Mouse (Mus musculus) embryonic facial prominence, embryonic 11.5 days (tissue): ENCODE data around the gene Epha2. TPM values are rescaled to one million over a fixed set of nuclear protein-coding genes. Genes with fewer than 3 reads are reported as not detected.
A peak's percentile ranks its signal among the peaks of the same experiment; 100 is the strongest.

Source experiments
- ATAC-seq: fragments of 200-750 bp; cut with Nextera tagmentation; replicated peaks from 2 replicates; pipeline ENCODE4 v1.8.0; 2017; ENCODE audit warnings: low read depth; ENCODE audit not compliant: insufficient number of reproducible peaks, low FRiP score, low TSS enrichment
- DNase-seq: peaks from one replicate; pipeline ENCODE4 v3.0.0-alpha.2; 2015; ENCODE audit warnings: low spot score
- H3K27ac ChIP-seq: fragments of 300-500 bp; sonication (generic); replicated peaks from 2 replicates; pipeline ENCODE4 v1.5.1; 2014; ENCODE audit warnings: mild to moderate bottlenecking, low read depth, low read length, control low read depth
- H3K27me3 ChIP-seq: fragments of 300-500 bp; sonication (generic); 2 replicates; pipeline ENCODE4 v1.6.1; 2014; ENCODE audit warnings: mild to moderate bottlenecking, low read length, moderate library complexity, mixed read lengths; ENCODE audit not compliant: control insufficient read depth, insufficient read depth
- H3K36me3 ChIP-seq: fragments of 300-500 bp; sonication (generic); replicated peaks from 2 replicates; pipeline ENCODE4 v1.6.1; 2014; ENCODE audit warnings: low read depth, mild to moderate bottlenecking, low read length, moderate library complexity, mixed read lengths; ENCODE audit not compliant: control insufficient read depth, insufficient read depth
- H3K4me1 ChIP-seq: fragments of 300-500 bp; sonication (generic); 2 replicates; pipeline ENCODE4 v1.6.1; 2014; ENCODE audit warnings: low read length, mixed read lengths; ENCODE audit not compliant: control insufficient read depth, insufficient read depth
- H3K4me2 ChIP-seq: fragments of 300-500 bp; sonication (generic); 2 replicates; pipeline ENCODE4 v1.6.1; 2014; ENCODE audit warnings: low read depth, mild to moderate bottlenecking, control low read depth, low read length, moderate library complexity
- H3K4me3 ChIP-seq: fragments of 300-500 bp; sonication (generic); 2 replicates; pipeline ENCODE4 v1.5.1; 2014; ENCODE audit warnings: low read depth, low read length, control low read depth
- H3K9ac ChIP-seq: fragments of 300-500 bp; sonication (generic); replicated peaks from 2 replicates; pipeline ENCODE4 v1.6.1; 2014; ENCODE audit warnings: mild to moderate bottlenecking, control low read depth, low read length
- H3K9me3 ChIP-seq: fragments of 300-500 bp; sonication (generic); replicated peaks from 2 replicates; pipeline ENCODE4 v1.6.1; 2016; ENCODE audit warnings: mild to moderate bottlenecking, low read length, inconsistent platforms, mixed read lengths; ENCODE audit not compliant: control insufficient read depth
- WGBS: fragments of 180-500 bp; shearing (Covaris S2); extraction: QIAGEN DNeasy Blood & Tissue Kit; methylation state at CpG from one replicate; pipeline ENCODE4 v1.1.7; 2014; 5-methylcytosine and 5-hydroxymethylcytosine counted together
- polyA plus RNA-seq: library from polyadenylated mRNA; unstranded; fragments of >200 nt; fragmentation: Nextera tagmentation; extraction: Ambion mirVana; gene quantifications from 2 replicates; pipeline ENCODE4 v1.2.1, GENCODE M21; 2014

Epha2 gene
- polyA plus RNA-seq, 1 experiment from 2014 or later = 1.0 TPM

DNA sequence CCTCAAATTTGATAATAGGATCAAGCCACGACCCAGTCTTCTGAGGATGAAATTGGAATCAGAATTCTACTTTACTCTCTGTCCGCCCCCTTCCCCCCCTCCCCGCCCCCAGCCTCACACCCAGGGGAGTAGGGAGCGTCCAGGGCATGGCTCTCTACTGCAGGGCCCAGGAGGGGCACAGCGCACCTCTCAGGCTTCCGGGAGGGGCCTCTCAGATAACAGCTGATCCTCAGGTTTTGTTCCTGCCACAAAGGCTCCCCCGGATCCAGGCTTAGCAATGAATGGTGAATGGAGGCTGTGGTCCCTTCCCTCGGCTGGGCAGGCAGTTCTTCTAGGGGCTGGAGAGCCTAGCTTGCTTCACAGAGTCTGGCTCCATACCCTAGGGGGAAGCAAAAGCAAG is 15.9 kb upstream of the Epha2 start:
- H3K36me3 ChIP-seq = no peaks in the 10 kb centered on the region
- no peaks in the 10 kb centered on the region for H3K9me3 ChIP-seq
- ATAC-seq (no peak), DNase-seq (no peak)
- no peak overlapping the region for H3K27ac ChIP-seq
- 14% methylated on average over 8 of the region's 8 CpGs for WGBS
- no peak overlapping the region for H3K4me2 ChIP-seq
- peaks cover 3% of the 10 kb centered on the region; the same call in 1 of the 2 replicates for H3K4me1 ChIP-seq
- H3K4me3 ChIP-seq = no peak overlapping the region
- H3K27me3 ChIP-seq = peaks cover 18% of the 10 kb centered on the region
- no peak overlapping the region for H3K9ac ChIP-seq

- DNase-seq (peak; percentile 54), ATAC-seq (no peak)
- Histone ChIP-seq H3K36me3 (no peaks in the 10 kb centered on the region), H3K4me2 (no peak overlapping the region; the same call in 1 of the 2 replicates), H3K27me3 (peaks cover 20% of the 10 kb centered on the region), H3K4me1 (peaks cover 3% of the 10 kb centered on the region; the same call in 1 of the 2 replicates), H3K9me3 (no peaks in the 10 kb centered on the region), H3K27ac (no peak overlapping the region), H3K9ac (0 out of 2 replicates have a peak overlapping the region, but pooled peaks have one; percentile 5), H3K4me3 (no peak overlapping the region)
- WGBS = 10% methylated on average over 20 of the region's 20 CpGs
These were observed 14.1 kb upstream of the Epha2 start for GRCm38 (mm10) chr4:141286860-141287517.

GRCm38 (mm10) chr4:141287518-141288004 is 13.5 kb upstream of the Epha2 start:
- Histone ChIP-seq H3K9ac (0 out of 2 replicates have a peak overlapping the region, but pooled peaks have one; percentile 5), H3K36me3 (no peaks in the 10 kb centered on the region), H3K4me2 (no peak overlapping the region; the same call in 1 of the 2 replicates), H3K4me3 (no peak overlapping the region), H3K9me3 (no peaks in the 10 kb centered on the region), H3K27me3 (peaks cover 20% of the 10 kb centered on the region), H3K4me1 (peaks cover 3% of the 10 kb centered on the region; the same call in 1 of the 2 replicates), H3K27ac (no peak overlapping the region)
- ATAC-seq (no peak), DNase-seq (no peak)
- 9% methylated on average over 15 of the region's 15 CpGs for WGBS

GRCm38 (mm10) chr4:141288152-141288551 is 12.9 kb upstream of the Epha2 start:
- Histone ChIP-seq H3K4me2 (no peak overlapping the region), H3K4me1 (peaks cover 3% of the 10 kb centered on the region; the same call in 1 of the 2 replicates), H3K4me3 (no peak overlapping the region), H3K27me3 (peaks cover 20% of the 10 kb centered on the region), H3K9ac (no peak overlapping the region), H3K27ac (no peak overlapping the region), H3K9me3 (no peaks in the 10 kb centered on the region), H3K36me3 (no peaks in the 10 kb centered on the region)
- ATAC-seq (no peak), DNase-seq (no peak)
- 35% methylated on average over 8 of the region's 8 CpGs for WGBS

DNA sequence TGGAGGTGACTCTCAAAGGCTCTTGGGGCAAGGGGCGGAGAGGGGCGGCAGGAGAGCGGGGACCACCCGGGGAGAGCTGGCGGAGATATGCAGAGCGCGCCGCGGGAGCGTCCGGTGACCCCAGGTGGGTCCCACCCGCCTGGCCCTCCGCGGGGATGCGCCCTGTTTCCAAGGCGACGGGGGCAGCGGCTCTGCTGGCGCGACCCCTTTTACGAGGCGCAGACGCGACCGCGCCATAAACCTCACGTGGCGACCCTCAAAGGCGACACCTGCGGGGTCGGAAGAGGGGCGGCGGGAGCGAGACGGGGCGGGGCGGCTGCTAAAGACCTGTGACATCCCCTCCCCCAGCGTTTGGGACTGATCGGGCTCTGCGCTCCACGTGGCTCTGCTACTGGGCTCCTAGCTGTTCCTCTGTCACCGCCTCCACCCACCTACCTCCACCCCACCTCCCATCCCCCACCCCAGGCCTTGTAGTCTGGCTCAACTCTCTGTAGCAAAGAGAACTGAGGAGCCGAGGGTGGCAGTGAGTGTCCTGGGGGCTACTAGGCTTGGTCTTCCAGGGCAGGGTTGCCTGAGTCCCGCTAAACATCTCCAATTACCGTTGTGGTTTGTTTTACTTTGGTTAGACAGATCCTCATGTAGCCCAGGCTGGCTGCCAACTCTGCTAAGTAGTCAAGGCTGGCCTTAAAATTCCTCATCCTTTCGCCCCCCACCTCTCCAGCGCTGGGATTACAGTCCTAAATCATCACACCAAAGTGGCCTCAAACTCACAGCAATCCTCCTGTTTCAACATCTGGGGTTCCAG is 9.3 kb upstream of the Epha2 start:
- DNase-seq (peak; percentile 61), ATAC-seq (no peak)
- Histone ChIP-seq H3K9me3 (no peaks in the 10 kb centered on the region), H3K4me3 (peak overlapping the region; percentile 25), H3K4me1 (peaks cover 2% of the 10 kb centered on the region; the same call in 1 of the 2 replicates), H3K27ac (no peak overlapping the region), H3K9ac (peak overlapping the region; percentile 6; the same call in 1 of the 2 replicates), H3K27me3 (peaks cover 17% of the 10 kb centered on the region), H3K4me2 (peak overlapping the region; percentile 65), H3K36me3 (no peaks in the 10 kb centered on the region)
- WGBS = 3% methylated on average over 33 of the region's 47 CpGs

DNA sequence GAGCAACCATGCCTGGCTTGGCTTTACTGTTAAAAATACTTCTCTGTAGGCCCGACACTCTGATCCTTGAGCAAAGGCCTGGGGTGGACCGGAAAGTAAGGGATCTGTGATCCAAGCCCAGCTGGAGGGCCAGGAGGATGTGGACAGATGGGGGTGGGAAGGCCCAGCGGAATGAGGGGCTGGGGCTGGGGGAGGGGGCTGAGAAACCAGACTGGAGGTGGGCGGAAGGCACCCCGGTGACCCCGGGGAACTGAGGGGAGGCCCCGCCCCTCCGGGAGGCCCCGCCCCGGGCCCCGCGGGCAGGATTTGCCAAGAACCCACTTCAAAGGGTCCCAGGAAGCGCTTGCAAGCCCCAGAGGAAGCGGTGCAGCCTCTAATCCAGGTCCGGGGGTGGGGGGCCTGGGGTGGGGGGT is 5.3 kb upstream of the Epha2 start:
- 2% methylated on average over 15 of the region's 15 CpGs for WGBS
- ATAC-seq (no peak), DNase-seq (peak; percentile 69)
- 0 out of 2 replicates have a peak overlapping the region, but pooled peaks have one; percentile 22 for H3K9ac ChIP-seq
- no peaks in the 10 kb centered on the region for H3K36me3 ChIP-seq
- no peaks in the 10 kb centered on the region for H3K4me1 ChIP-seq
- no peak overlapping the region for H3K4me2 ChIP-seq
- no peak overlapping the region for H3K27ac ChIP-seq
- H3K9me3 ChIP-seq = no peaks in the 10 kb centered on the region
- peaks cover 14% of the 10 kb centered on the region; the same call in 1 of the 2 replicates for H3K27me3 ChIP-seq
- H3K4me3 ChIP-seq = no peak overlapping the region

GRCm38 (mm10) chr4:141297934-141298333 is 3.1 kb upstream of the Epha2 start:
- peaks cover 7% of the 10 kb centered on the region for H3K4me1 ChIP-seq
- DNase-seq (no peak), ATAC-seq (no peak)
- peaks cover 27% of the 10 kb centered on the region for H3K27me3 ChIP-seq
- no peak overlapping the region for H3K4me2 ChIP-seq
- H3K36me3 ChIP-seq = no peaks in the 10 kb centered on the region
- no peaks in the 10 kb centered on the region for H3K9me3 ChIP-seq
- no peak overlapping the region for H3K9ac ChIP-seq
- no peak overlapping the region for H3K4me3 ChIP-seq
- WGBS = 73% methylated on average over 7 of the region's 7 CpGs
- no peak overlapping the region for H3K27ac ChIP-seq
